Mouse (Mus musculus): ENCODE results near the gene Hist1h1b. TPM values are rescaled to one million over a fixed set of nuclear protein-coding genes. Genes with fewer than 3 reads are reported as not detected.
"Not testable (repeated sequence)": the region's sequence is repeated elsewhere in the genome, so short reads cannot be mapped to it uniquely, and the experiment has no call there.

Gene Hist1h1b
- polyA plus RNA-seq, 1 experiment from 2014 or later: 25.3 TPM

DNA sequence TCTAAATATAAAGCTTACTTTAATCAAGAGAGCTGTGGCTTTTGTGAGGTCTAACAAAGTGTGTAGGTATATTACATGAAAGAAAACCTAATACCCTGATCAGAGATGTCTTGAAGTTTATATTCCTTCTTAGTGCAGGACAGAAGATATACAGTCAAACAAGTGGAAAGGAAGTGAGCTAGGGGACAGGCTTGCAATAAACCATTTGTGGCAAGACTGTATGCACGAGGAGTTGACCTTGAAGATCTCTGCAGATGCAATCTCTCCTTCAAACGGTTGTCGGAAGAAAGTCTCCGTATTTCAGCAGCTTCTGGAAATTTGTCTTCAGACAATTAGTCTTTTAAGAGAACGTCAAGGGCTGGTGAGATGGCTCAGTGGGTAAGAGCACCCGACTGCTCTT, 9.5 kb upstream of the Hist1h1b start:
- Histone ChIP-seq H3K4me1 (0 out of 2 replicates have a peak, but pooled peaks cover 3% of the 10 kb centered on the region), H3K9ac (no peak overlapping the region), H3K36me3 (no peaks in the 10 kb centered on the region), H3K9me3 (no peaks in the 10 kb centered on the region), H3K27ac (no peak overlapping the region), H3K4me2 (no peak overlapping the region), H3K27me3 (replicated peaks) (no peaks in the 10 kb centered on the region), H3K4me3 (replicated peaks) (no peak overlapping the region)
- no peak for ATAC-seq (ENCODE audit: insufficient read depth, low FRiP score, low read depth)
- WGBS: 45% methylated on average over 6 of the region's 6 CpGs

DNA sequence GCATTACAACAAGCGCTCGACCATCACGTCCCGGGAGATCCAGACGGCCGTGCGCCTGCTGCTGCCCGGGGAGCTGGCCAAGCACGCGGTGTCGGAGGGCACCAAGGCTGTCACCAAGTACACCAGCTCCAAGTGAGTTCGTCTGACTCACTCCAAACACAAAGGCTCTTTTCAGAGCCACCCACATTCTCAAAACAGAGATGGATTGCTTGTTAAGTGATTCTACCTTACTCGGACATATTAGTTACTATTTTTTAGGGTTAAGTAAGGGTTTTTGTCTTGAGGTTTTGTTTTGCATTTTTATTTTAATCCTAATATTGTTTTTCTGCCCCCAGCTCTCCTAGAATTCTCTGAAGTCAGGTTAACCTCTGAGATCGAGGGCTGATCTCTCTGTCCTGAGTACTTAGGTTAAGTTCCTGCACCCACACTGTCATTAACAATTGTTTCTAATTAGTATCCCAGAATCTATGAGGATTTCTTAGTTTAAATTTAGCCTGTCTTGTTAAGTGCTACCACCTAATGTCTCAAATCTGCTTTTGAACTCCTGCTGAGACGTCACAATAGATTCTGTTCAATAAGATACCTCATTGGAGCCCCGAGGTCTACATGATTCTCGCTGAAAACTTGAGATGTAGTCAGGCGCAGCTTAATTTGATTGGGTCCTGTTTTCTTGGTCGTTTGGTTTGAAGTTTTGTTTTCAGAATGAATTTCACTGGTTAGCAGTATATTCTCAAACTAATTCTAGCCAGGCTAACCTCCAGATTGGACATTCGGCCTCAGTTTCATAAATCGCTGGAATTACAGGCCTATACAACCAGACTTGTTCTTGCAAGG, 7.6 kb upstream of the Hist1h1b start:
- H3K27ac ChIP-seq: peak overlapping the region; percentile 75

DNA sequence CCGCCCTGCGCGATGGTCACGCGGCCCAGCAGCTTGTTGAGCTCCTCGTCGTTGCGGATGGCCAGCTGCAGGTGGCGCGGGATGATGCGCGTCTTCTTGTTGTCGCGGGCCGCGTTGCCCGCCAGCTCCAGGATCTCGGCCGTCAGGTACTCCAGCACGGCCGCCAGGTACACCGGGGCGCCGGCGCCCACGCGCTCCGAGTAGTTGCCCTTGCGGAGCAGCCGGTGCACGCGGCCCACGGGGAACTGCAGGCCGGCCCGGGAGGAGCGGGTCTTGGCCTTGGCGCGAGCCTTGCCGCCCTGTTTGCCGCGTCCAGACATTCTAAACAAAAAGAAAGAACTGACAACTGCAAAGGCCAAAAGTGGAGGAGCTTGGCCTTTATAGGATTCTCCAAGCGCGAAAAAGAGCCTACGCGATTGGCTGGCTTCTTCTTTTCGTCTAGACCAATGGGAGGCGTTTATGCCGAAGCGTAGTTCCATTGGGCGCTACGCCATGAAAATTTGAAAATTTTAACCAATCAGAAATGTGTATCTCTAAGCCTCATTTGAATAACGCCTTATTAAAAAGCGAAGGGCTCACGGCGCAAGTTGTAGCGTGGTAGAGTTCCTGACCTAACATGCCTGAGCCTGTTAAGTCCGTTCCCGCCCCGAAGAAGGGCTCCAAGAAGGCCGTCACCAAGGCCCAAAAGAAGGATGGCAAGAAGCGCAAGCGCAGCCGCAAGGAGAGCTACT, 6.6 kb upstream of the Hist1h1b start, which contains the start of the genes Hist1h2an and Hist1h2bp:
TSS of gene Hist1h2an (minus strand) at position 320 of the 731 bp plus-strand sequence.
TSS of gene Hist1h2bp (plus strand) at position 563 of the 731 bp plus-strand sequence.
- not testable (repeated sequence) for H3K9me3 ChIP-seq; H3K27me3 ChIP-seq (replicated peaks); H3K9ac ChIP-seq; H3K36me3 ChIP-seq
- Histone ChIP-seq H3K27ac (peak within 1 kb of the TSS; percentile 89), H3K4me2 (peak within 1 kb of the TSS; percentile 57), H3K4me3 (replicated peaks) (peak within 1 kb of the TSS; percentile 37), H3K4me1 (peaks cover 12% of the 10 kb centered on the region)
- 0% methylated on average over 38 of the region's 63 CpGs for WGBS
- ATAC-seq (ENCODE audit: insufficient read depth, low FRiP score, low read depth): peak; percentile 91

More for the DNA sequence above, 7.6 kb upstream of the Hist1h1b start:
- Histone ChIP-seq H3K27me3 (replicated peaks) (no peaks in the 10 kb centered on the region), H3K4me2 (peak overlapping the region; percentile 55), H3K9ac (no peak overlapping the region; the same call in 1 of the 2 replicates), H3K4me1 (peaks cover 12% of the 10 kb centered on the region), H3K9me3 (no peaks in the 10 kb centered on the region), H3K4me3 (replicated peaks) (peak overlapping the region; percentile 37; the same call in 1 of the 2 replicates), H3K36me3 (no peaks in the 10 kb centered on the region)
- 0 out of 2 replicates have a peak, but pooled peaks have one; percentile 1 for ATAC-seq (ENCODE audit: insufficient read depth, low FRiP score, low read depth)
- 19% methylated on average over 16 of the region's 21 CpGs for WGBS

DNA sequence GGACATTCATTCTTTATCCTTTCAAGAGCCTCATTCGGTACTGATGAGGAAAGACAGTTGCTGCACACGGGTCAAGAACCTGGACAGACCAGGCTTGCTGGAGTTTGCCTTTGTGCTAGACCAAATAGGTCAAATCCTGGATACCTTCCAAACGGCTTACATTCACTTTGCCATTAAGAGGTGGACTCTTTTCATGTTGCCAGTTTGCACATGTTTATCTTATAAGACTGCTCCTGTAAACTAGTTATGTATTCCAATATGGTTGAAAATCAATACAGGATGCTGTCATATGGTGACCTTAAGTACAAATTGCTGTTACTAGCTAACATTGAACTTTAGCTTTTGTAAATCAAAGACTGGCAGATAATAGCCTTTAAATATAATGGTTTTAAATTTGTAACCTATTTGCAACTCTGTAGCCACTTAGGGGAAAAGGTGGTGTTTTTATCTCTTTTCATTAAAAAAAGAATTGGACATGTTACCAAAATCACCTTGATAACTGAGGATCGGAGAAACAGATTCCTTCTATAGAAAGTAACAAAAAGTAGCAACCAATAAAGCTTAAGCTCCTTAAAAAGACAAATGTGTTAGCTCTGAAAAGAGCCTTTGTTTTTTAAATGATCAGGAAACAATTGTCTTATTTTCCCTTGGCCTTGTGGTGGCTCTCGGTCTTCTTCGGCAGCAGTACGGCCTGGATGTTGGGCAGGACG, 5.9 kb upstream of the Hist1h1b start:
- Histone ChIP-seq H3K36me3 (no peaks in the 10 kb centered on the region), H3K4me1 (peaks cover 12% of the 10 kb centered on the region), H3K4me2 (peak overlapping the region; percentile 57), H3K4me3 (replicated peaks) (peak overlapping the region; percentile 37), H3K9me3 (no peaks in the 10 kb centered on the region), H3K27me3 (replicated peaks) (no peaks in the 10 kb centered on the region), H3K9ac (no peak overlapping the region), H3K27ac (peak overlapping the region; percentile 89)
- 6% methylated on average over 8 of the region's 8 CpGs for WGBS
- no peak for ATAC-seq (ENCODE audit: insufficient read depth, low FRiP score, low read depth)

DNA sequence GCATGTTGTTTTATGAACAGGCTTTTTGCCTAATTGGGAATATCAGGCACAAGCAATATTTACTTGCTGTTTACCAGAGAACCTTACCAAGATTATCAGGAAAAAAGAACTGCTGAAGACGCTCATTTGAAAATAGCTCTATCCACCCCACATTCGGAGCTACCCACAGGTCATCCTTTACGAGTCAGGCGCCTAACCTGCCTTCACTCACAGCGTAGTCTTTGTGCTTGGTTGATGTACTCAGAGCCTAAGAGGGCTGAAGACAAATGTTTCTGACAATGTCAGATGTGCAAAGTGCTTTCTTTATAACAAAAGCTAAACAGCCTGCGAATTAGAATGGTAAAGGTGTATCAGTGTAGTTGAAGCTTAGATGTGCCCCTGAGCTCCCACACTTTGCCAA, 3.9 kb upstream of the Hist1h1b start:
- H3K27me3 ChIP-seq (replicated peaks): no peaks in the 10 kb centered on the region
- peak overlapping the region; percentile 89 for H3K27ac ChIP-seq
- H3K4me3 ChIP-seq (replicated peaks): no peak overlapping the region; the same call in 1 of the 2 replicates
- H3K4me1 ChIP-seq: peaks cover 14% of the 10 kb centered on the region
- peak overlapping the region; percentile 69 for H3K4me2 ChIP-seq
- H3K36me3 ChIP-seq: no peaks in the 10 kb centered on the region
- H3K9ac ChIP-seq: no peak overlapping the region
- ATAC-seq (ENCODE audit: insufficient read depth, low FRiP score, low read depth): no peak
- no peaks in the 10 kb centered on the region for H3K9me3 ChIP-seq
- 29% methylated on average over 6 of the region's 6 CpGs for WGBS

DNA sequence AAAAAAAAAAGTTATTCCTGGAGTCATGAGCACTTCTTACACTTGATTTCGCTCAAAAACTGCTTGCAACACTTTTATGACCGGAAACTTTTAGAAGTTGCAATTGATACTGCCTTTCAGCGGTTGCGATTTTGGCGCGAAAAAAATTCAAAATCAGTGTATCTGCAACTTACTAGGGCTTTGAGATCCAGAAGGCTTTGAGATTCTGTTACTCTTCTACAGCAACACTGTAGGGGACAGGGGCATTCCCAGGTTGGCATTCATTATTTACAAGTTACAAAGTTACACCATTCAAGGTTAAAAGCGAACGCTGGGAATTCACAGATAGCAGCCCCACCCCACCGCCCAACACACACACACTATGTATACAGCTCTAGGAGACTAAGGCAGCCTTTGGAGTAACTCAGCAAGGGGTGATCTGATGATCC, 3.3 kb upstream of the Hist1h1b start:
- Histone ChIP-seq H3K9ac (no peak overlapping the region; the same call in 1 of the 2 replicates), H3K9me3 (no peaks in the 10 kb centered on the region), H3K36me3 (no peaks in the 10 kb centered on the region), H3K4me3 (replicated peaks) (peak overlapping the region; percentile 46), H3K27me3 (replicated peaks) (no peaks in the 10 kb centered on the region), H3K4me2 (peak overlapping the region; percentile 69), H3K27ac (peak overlapping the region; percentile 89), H3K4me1 (peaks cover 14% of the 10 kb centered on the region)
- ATAC-seq (ENCODE audit: insufficient read depth, low FRiP score, low read depth): no peak
- 2% methylated on average over 9 of the region's 9 CpGs for WGBS

DNA sequence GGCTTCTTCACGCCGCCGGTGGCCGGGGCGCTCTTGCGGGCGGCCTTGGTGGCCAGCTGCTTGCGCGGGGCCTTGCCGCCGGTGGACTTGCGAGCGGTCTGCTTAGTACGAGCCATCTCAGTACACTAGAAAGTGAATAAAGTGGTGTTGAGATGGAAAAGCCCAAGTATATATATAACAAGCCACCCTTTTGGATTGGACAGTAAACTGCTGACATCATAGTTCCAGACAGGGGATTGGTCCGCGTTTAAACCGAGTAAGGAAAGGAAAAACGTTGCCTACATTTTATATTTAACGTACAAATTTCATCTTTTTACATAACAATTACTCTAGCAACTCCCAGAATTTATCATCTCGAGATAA, 2.8 kb upstream of the Hist1h1b start, which contains the start of gene Hist1h3i:
TSS of gene Hist1h3i (minus strand) at position 116 of the 363 bp plus-strand sequence.
- H3K9ac ChIP-seq: peak within 1 kb of the TSS; percentile 56
- H3K27ac ChIP-seq: peak within 1 kb of the TSS; percentile 90
- H3K4me3 ChIP-seq (replicated peaks): peak within 1 kb of the TSS; percentile 46
- peak within 1 kb of the TSS; percentile 69 for H3K4me2 ChIP-seq
- H3K27me3 ChIP-seq (replicated peaks): no peaks in the 10 kb centered on the region
- WGBS: 0% methylated on average over 17 of the region's 20 CpGs
- H3K4me1 ChIP-seq: peaks cover 14% of the 10 kb centered on the region
- peak; percentile 59 for ATAC-seq (ENCODE audit: insufficient read depth, low FRiP score, low read depth)
- H3K36me3 ChIP-seq: no peaks in the 10 kb centered on the region
- no peaks in the 10 kb centered on the region for H3K9me3 ChIP-seq

DNA sequence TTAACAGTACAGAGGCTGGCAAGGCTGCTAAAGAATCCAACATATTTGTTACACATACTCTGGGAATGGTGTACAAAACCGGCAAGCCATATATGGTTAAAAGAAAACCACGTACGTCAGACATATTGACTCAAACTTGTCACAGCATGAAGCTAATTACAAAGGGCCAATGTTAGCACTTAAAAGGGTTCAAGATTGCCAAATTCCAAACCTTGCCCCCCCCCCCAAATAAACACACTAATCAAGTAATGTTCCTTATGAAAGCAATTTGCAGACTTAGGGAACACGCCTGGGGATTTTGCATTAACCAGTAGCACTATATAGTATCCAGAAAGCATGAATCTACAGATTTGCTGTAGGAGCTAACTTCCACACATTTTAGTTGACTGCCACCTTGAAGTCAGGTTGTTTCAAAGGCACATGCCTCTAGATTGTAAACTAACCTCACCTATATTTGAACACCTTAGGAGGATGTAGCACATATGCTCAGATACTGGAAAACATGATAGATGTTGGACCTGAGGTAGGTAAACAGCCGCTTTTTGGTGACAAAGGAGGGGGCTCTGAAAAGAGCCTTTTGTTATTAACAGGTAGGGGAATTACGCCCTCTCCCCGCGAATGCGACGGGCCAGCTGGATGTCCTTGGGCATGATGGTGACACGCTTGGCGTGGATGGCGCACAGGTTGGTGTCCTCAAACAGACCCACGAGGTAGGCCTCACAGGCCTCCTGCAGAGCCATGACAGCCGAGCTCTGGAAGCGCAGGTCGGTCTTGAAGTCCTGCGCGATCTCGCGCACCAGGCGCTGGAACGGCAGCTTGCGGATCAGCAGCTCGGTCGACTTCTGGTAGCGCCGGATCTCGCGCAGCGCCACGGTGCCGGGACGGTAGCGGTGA, 2.2 kb upstream of the Hist1h1b start:
- peaks cover 14% of the 10 kb centered on the region for H3K4me1 ChIP-seq
- H3K27me3 ChIP-seq (replicated peaks); H3K36me3 ChIP-seq; H3K9me3 ChIP-seq; ATAC-seq (ENCODE audit: insufficient read depth, low FRiP score, low read depth): not testable (repeated sequence)
- H3K4me2 ChIP-seq: peak overlapping the region; percentile 69
- peak overlapping the region; percentile 90 for H3K27ac ChIP-seq
- peak overlapping the region; percentile 56 for H3K9ac ChIP-seq
- under 1% methylated on average over 19 of the region's 35 CpGs for WGBS
- H3K4me3 ChIP-seq (replicated peaks): peak overlapping the region; percentile 46

DNA sequence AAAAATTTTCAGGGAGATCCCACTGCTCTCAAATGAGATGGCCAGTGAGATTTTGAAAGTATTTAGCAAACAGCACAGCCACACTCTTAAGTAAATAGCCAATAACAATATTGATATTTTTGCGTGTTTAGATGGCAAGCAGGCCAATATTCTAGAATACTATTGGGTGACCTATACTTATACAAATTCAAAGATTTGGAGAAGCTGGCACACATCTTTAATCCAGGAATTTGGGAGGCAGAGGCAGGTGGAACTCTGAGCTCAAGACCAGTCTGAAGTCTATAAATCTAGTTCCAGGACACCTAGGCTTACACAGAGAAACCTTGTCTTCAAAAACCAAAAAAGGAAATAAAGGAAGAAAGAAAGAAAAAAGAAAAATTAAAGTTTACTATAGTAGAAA, 1.2 kb upstream of the Hist1h1b start:
- 92% methylated on average over 1 of the region's 1 CpGs for WGBS
- Histone ChIP-seq H3K4me2 (no peak overlapping the region), H3K27me3 (replicated peaks) (no peaks in the 10 kb centered on the region), H3K4me1 (peaks cover 14% of the 10 kb centered on the region), H3K9ac (no peak overlapping the region), H3K27ac (no peak overlapping the region), H3K4me3 (replicated peaks) (no peak overlapping the region), H3K36me3 (no peaks in the 10 kb centered on the region), H3K9me3 (no peaks in the 10 kb centered on the region)
- no peak for ATAC-seq (ENCODE audit: insufficient read depth, low FRiP score, low read depth)

DNA sequence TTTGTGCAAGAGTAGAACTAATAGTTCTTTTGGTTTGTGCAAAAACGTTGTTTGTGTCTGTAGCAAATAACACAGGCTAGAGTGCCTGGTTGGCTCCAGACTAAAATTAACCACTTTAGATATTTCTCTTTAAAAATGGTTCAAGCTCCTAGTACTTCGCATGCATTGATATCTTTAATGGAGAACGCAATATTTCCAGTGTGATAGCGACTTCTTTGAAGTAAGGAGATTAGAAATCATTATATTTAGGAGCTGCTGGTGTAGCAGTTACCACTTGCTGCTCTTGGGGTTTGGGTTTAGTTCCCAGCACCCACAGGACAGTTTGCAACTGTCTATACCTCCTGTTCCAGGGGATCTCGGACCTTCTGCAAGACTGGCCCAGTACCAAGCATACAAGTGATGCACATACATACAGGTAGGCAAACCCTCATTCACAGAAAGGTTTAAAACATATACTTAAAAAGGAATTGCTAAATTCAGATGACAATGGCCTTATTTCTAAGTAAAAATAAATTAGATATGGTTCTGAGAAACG, 663 bp upstream of the Hist1h1b start:
- H3K9ac ChIP-seq: peak overlapping the region; percentile 71; the same call in 1 of the 2 replicates
- H3K4me2 ChIP-seq: peak overlapping the region; percentile 92
- no peaks in the 10 kb centered on the region for H3K27me3 ChIP-seq (replicated peaks)
- H3K27ac ChIP-seq: peak overlapping the region; percentile 97
- peak overlapping the region; percentile 58 for H3K4me3 ChIP-seq (replicated peaks)
- no peak for ATAC-seq (ENCODE audit: insufficient read depth, low FRiP score, low read depth)
- H3K36me3 ChIP-seq: no peaks in the 10 kb centered on the region
- H3K9me3 ChIP-seq: no peaks in the 10 kb centered on the region
- peaks cover 14% of the 10 kb centered on the region for H3K4me1 ChIP-seq
- WGBS: 34% methylated on average over 6 of the region's 6 CpGs

All from stomach, embryonic 15.5 days (tissue).